Mouse (Mus musculus): ENCODE results near the gene Ush2a. TPM values are rescaled to one million over a fixed set of nuclear protein-coding genes. Genes with fewer than 3 reads are reported as not detected.

The Ush2a gene
- polyA plus RNA-seq, 1 experiment from 2014 or later, result 0.01 TPM

GRCm38 (mm10) chr1:188865881-188866280 lies 604.1 kb downstream of the Ush2a start:
- TF ChIP-seq CTCF (IDR thresholded peaks at IDR 0.05; ENCODE audit: low read depth), result no peak
- peak overlapping the region; percentile 30; the same call in 1 of the 2 replicates for H3K4me2 ChIP-seq (replicated peaks; ENCODE audit: low read depth)
- no peak overlapping the region for H3K4me3 ChIP-seq (ENCODE audit: low read depth, low read length)
- no peak for ATAC-seq
- H3K4me1 ChIP-seq (replicated peaks; ENCODE audit: control insufficient read depth, insufficient read depth, low read length), result no peaks in the 10 kb centered on the region
- WGBS, result 33% methylated on average over 5 of the region's 5 CpGs
- H3K36me3 ChIP-seq (ENCODE audit: control insufficient read depth, insufficient read depth), result no peaks in the 10 kb centered on the region
- no peak overlapping the region for H3K9ac ChIP-seq (ENCODE audit: low read depth, low read length)
- H3K9me3 ChIP-seq (ENCODE audit: control insufficient read depth), result no peaks in the 10 kb centered on the region
- no peaks in the 10 kb centered on the region for H3K27me3 ChIP-seq (replicated peaks; ENCODE audit: control insufficient read depth, insufficient read depth, low read length)
- no peak overlapping the region for H3K27ac ChIP-seq (ENCODE audit: low read depth, low read length)

- no peak for ATAC-seq
Observed at GRCm38 (mm10) chr1:188866515-188866914, 604.7 kb downstream of the Ush2a start.

GRCm38 (mm10) chr1:188878531-188879055 lies 616.8 kb downstream of the Ush2a start:
- ATAC-seq, result no peak
- H3K9me3 ChIP-seq (ENCODE audit: control insufficient read depth), result no peaks in the 10 kb centered on the region
- no peak for TF ChIP-seq CTCF (IDR thresholded peaks at IDR 0.05; ENCODE audit: low read depth)
- no peak overlapping the region for H3K9ac ChIP-seq (ENCODE audit: low read depth, low read length)
- no peaks in the 10 kb centered on the region for H3K4me1 ChIP-seq (replicated peaks; ENCODE audit: control insufficient read depth, insufficient read depth, low read length)
- H3K4me2 ChIP-seq (replicated peaks; ENCODE audit: low read depth), result no peak overlapping the region
- H3K27ac ChIP-seq (ENCODE audit: low read depth, low read length), result no peak overlapping the region
- H3K27me3 ChIP-seq (replicated peaks; ENCODE audit: control insufficient read depth, insufficient read depth, low read length), result no peaks in the 10 kb centered on the region
- H3K36me3 ChIP-seq (ENCODE audit: control insufficient read depth, insufficient read depth), result no peaks in the 10 kb centered on the region
- no peak overlapping the region for H3K4me3 ChIP-seq (ENCODE audit: low read depth, low read length)
- WGBS, result 90% methylated on average over 4 of the region's 4 CpGs

More at GRCm38 (mm10) chr1:188866515-188866914, 604.7 kb downstream of the Ush2a start:
- Histone ChIP-seq H3K4me3 (ENCODE audit: low read depth, low read length) (no peak overlapping the region), H3K9me3 (ENCODE audit: control insufficient read depth) (no peaks in the 10 kb centered on the region), H3K9ac (ENCODE audit: low read depth, low read length) (no peak overlapping the region), H3K36me3 (ENCODE audit: control insufficient read depth, insufficient read depth) (no peaks in the 10 kb centered on the region), H3K27ac (ENCODE audit: low read depth, low read length) (no peak overlapping the region), H3K4me1 (replicated peaks; ENCODE audit: control insufficient read depth, insufficient read depth, low read length) (no peaks in the 10 kb centered on the region), H3K4me2 (replicated peaks; ENCODE audit: low read depth) (peak overlapping the region; percentile 30; the same call in 1 of the 2 replicates), H3K27me3 (replicated peaks; ENCODE audit: control insufficient read depth, insufficient read depth, low read length) (no peaks in the 10 kb centered on the region)
- 60% methylated on average over 11 of the region's 11 CpGs for WGBS
- no peak for TF ChIP-seq CTCF (IDR thresholded peaks at IDR 0.05; ENCODE audit: low read depth)

- Histone ChIP-seq H3K9ac (ENCODE audit: low read depth, low read length) (no peak overlapping the region), H3K9me3 (ENCODE audit: control insufficient read depth) (no peaks in the 10 kb centered on the region), H3K4me3 (ENCODE audit: low read depth, low read length) (no peak overlapping the region), H3K4me2 (replicated peaks; ENCODE audit: low read depth) (no peak overlapping the region), H3K36me3 (ENCODE audit: control insufficient read depth, insufficient read depth) (no peaks in the 10 kb centered on the region), H3K27me3 (replicated peaks; ENCODE audit: control insufficient read depth, insufficient read depth, low read length) (no peaks in the 10 kb centered on the region), H3K4me1 (replicated peaks; ENCODE audit: control insufficient read depth, insufficient read depth, low read length) (no peaks in the 10 kb centered on the region), H3K27ac (ENCODE audit: low read depth, low read length) (no peak overlapping the region)
- no peak for ATAC-seq
- no peak for TF ChIP-seq CTCF (IDR thresholded peaks at IDR 0.05; ENCODE audit: low read depth)
- 40% methylated on average over 4 of the region's 4 CpGs for WGBS
Observed at GRCm38 (mm10) chr1:188896906-188897551, 635.2 kb downstream of the Ush2a start.

- Histone ChIP-seq H3K4me1 (replicated peaks; ENCODE audit: control insufficient read depth, insufficient read depth, low read length) (no peaks in the 10 kb centered on the region), H3K9ac (ENCODE audit: low read depth, low read length) (no peak overlapping the region), H3K4me2 (replicated peaks; ENCODE audit: low read depth) (peak overlapping the region; percentile 40; the same call in 1 of the 2 replicates), H3K27ac (ENCODE audit: low read depth, low read length) (no peak overlapping the region), H3K4me3 (ENCODE audit: low read depth, low read length) (no peak overlapping the region), H3K9me3 (ENCODE audit: control insufficient read depth) (no peaks in the 10 kb centered on the region), H3K36me3 (ENCODE audit: control insufficient read depth, insufficient read depth) (no peaks in the 10 kb centered on the region), H3K27me3 (replicated peaks; ENCODE audit: control insufficient read depth, insufficient read depth, low read length) (no peaks in the 10 kb centered on the region)
- TF ChIP-seq CTCF (IDR thresholded peaks at IDR 0.05; ENCODE audit: low read depth), result peak; percentile 57
- 15% methylated on average over 10 of the region's 10 CpGs for WGBS
- ATAC-seq, result no peak
Observed at GRCm38 (mm10) chr1:188904091-188904490, 642.3 kb downstream of the Ush2a start.

- H3K4me3 ChIP-seq (ENCODE audit: low read depth, low read length), result no peak overlapping the region
- H3K4me2 ChIP-seq (replicated peaks; ENCODE audit: low read depth), result no peak overlapping the region
- no peaks in the 10 kb centered on the region for H3K27me3 ChIP-seq (replicated peaks; ENCODE audit: control insufficient read depth, insufficient read depth, low read length)
- H3K9me3 ChIP-seq (ENCODE audit: control insufficient read depth), result no peaks in the 10 kb centered on the region
- TF ChIP-seq CTCF (IDR thresholded peaks at IDR 0.05; ENCODE audit: low read depth), result no peak
- H3K9ac ChIP-seq (ENCODE audit: low read depth, low read length), result no peak overlapping the region
- H3K4me1 ChIP-seq (replicated peaks; ENCODE audit: control insufficient read depth, insufficient read depth, low read length), result no peaks in the 10 kb centered on the region
- H3K27ac ChIP-seq (ENCODE audit: low read depth, low read length), result no peak overlapping the region
- no peaks in the 10 kb centered on the region for H3K36me3 ChIP-seq (ENCODE audit: control insufficient read depth, insufficient read depth)
- WGBS, result 83% methylated on average over 7 of the region's 7 CpGs
- no peak for ATAC-seq
Observed at GRCm38 (mm10) chr1:188906175-188906574, 644.4 kb downstream of the Ush2a start.

All from intestine, postnatal 0 days (tissue).